Mouse (Mus musculus) limb, embryonic 15.5 days (tissue): ENCODE data around the gene Klhdc9. TPM values are rescaled to one million over a fixed set of nuclear protein-coding genes. Genes with fewer than 3 reads are reported as not detected.
A peak's percentile ranks its signal among the peaks of the same experiment; 100 is the strongest.

ENCODE experiments used
- ATAC-seq: fragments of 200-750 bp; cut with Nextera tagmentation; 2 replicates; pipeline ENCODE4 v1.8.0; 2017; ENCODE audit warnings: low read depth, moderate TSS enrichment; ENCODE audit not compliant: insufficient number of reproducible peaks, low FRiP score, low TSS enrichment
- H3K27ac ChIP-seq: fragments of 300-500 bp; sonication (generic); 2 replicates; pipeline ENCODE4 v1.5.1; 2015; ENCODE audit warnings: moderate library complexity, mild to moderate bottlenecking, inconsistent platforms
- H3K27me3 ChIP-seq: fragments of 300-500 bp; sonication (generic); 2 replicates; pipeline ENCODE4 v1.6.1; 2015; ENCODE audit warnings: inconsistent platforms
- H3K36me3 ChIP-seq: fragments of 300-500 bp; sonication (generic); 2 replicates; pipeline ENCODE4 v1.6.1; 2015; ENCODE audit warnings: inconsistent platforms
- H3K4me1 ChIP-seq: fragments of 300-500 bp; sonication (generic); 2 replicates; pipeline ENCODE4 v1.6.1; 2015; ENCODE audit warnings: inconsistent platforms
- H3K4me2 ChIP-seq: fragments of 300-500 bp; sonication (generic); 2 replicates; pipeline ENCODE4 v1.6.1; 2015; ENCODE audit warnings: mild to moderate bottlenecking, inconsistent platforms
- H3K4me3 ChIP-seq: fragments of 300-500 bp; sonication (generic); 2 replicates; pipeline ENCODE4 v1.5.1; 2015; ENCODE audit warnings: mild to moderate bottlenecking, inconsistent platforms
- H3K9ac ChIP-seq: fragments of 300-500 bp; sonication (generic); 2 replicates; pipeline ENCODE4 v1.6.1; 2015; ENCODE audit warnings: inconsistent platforms
- H3K9me3 ChIP-seq: fragments of 300-500 bp; sonication (generic); 2 replicates; pipeline ENCODE4 v1.6.1; 2016; ENCODE audit warnings: inconsistent platforms
- WGBS: fragments of 180-500 bp; shearing (Covaris S2); methylation state at CpG from one replicate; pipeline ENCODE4 v1.1.7; 2015; 5-methylcytosine and 5-hydroxymethylcytosine counted together
- polyA plus RNA-seq: library from polyadenylated mRNA; unstranded; fragments of >200 nt; fragmentation: Nextera tagmentation; extraction: Ambion mirVana; gene quantifications from 2 replicates; pipeline ENCODE4 v1.2.1, GENCODE M21; 2015

Gene Klhdc9
- polyA plus RNA-seq, 1 experiment from 2014 or later = 1.5 TPM

DNA sequence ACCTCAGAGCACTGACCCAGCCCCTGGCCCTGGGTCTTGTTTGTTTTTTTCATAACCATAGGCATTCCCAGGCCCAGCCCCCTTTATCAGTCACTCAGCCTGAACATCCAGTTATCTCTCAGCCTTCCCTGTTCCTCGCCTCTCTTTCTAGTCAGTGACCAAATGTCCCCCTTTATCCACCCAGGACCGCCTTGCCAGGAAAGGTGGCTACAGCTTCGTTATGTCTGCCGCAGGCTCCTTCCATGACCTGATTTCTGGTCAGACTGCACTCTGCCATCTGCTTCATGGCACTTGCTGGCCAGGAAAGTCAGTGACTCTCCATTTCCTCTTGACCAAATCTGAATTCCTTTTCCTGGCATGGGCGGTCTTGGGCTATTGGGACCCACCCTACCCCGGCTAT is 17.7 kb upstream of the Klhdc9 start:
- peaks cover 39% of the 10 kb centered on the region for H3K27me3 ChIP-seq
- 85% methylated on average over 6 of the region's 6 CpGs for WGBS
- no peak for ATAC-seq

DNA sequence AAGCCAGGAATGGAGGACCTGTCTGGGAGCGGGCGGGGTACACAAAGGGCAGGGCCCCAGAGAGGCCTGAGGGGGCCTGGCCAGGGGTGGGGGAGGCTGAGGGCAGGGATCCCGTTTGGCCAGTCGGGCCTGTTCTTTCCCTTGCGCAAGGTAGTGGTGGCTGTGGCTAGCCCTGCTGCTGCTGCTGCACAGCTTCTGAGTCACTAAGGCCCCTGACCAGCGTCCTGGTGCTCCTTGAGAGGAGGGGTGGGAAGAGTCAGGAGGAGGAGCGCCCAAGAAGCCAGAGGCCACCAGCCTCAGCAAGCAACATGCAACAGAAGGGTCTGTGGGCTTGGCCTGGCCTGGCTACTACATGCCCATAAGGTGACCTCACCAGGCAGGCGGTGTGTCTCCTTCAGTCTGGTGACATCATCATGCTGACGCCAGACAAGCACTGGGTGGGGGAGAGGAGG is 15.1 kb upstream of the Klhdc9 start:
- Histone ChIP-seq H3K4me2 (no peak overlapping the region), H3K27ac (0 out of 2 replicates have a peak overlapping the region, but pooled peaks have one; percentile 13), H3K4me3 (no peak overlapping the region), H3K9me3 (no peaks in the 10 kb centered on the region), H3K9ac (no peak overlapping the region), H3K27me3 (peaks cover 41% of the 10 kb centered on the region), H3K36me3 (no peaks in the 10 kb centered on the region), H3K4me1 (peaks cover 26% of the 10 kb centered on the region)
- ATAC-seq = no peak
- WGBS = 44% methylated on average over 9 of the region's 9 CpGs

More for the DNA sequence above, 17.7 kb upstream of the Klhdc9 start:
- Histone ChIP-seq H3K9me3 (no peaks in the 10 kb centered on the region), H3K4me2 (no peak overlapping the region), H3K4me1 (peaks cover 22% of the 10 kb centered on the region), H3K36me3 (no peaks in the 10 kb centered on the region), H3K4me3 (no peak overlapping the region), H3K9ac (no peak overlapping the region), H3K27ac (no peak overlapping the region)

DNA sequence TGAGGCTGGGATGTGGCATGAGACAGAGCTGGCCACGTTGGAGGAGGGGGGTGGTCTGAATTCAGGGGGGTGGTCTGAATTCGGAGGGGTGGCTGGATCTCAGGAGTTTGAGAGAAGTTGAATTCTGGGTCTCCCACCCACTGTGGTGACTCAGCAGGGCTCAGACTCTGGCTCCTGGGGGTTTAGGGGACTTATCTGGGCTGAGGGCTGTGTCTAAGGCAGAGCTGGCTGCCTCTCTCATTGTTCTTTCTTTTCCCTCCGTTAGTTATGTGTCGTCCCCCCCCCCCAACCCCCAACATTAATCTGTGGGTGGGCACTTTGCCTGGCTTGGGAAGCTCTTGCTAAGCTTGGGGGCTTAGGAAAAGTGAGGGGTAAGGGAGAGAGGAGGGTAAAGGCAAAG is 13.3 kb upstream of the Klhdc9 start:
- Histone ChIP-seq H3K4me1 (peaks cover 18% of the 10 kb centered on the region; the same call in 1 of the 2 replicates), H3K36me3 (no peaks in the 10 kb centered on the region), H3K4me2 (peak overlapping the region; percentile 17; the same call in 1 of the 2 replicates), H3K27me3 (peaks cover 36% of the 10 kb centered on the region), H3K9ac (no peak overlapping the region), H3K4me3 (peak overlapping the region; percentile 8; the same call in 1 of the 2 replicates), H3K27ac (peak overlapping the region; percentile 43; the same call in 1 of the 2 replicates), H3K9me3 (no peaks in the 10 kb centered on the region)
- ATAC-seq = no peak
- 5% methylated on average over 4 of the region's 4 CpGs for WGBS

DNA sequence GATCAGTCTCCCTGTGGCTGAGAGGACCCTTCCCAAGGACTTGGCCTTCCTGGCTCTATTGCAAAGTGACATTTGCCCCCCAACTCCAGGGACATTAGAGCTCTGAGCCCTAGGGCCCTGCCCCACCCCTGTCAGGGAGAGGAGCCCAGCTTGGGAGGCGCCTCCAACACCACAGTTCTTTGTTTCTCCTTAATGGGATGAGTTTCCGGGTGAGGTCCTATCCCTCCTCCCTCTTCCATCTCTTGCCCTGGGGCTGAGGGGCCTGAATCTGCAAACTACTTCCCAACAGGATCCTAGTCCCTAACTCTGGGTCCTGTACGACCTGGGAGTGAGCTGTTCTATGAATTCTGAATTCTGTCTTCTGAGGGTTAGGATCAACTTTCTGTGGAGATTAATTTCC is 12.3 kb upstream of the Klhdc9 start:
- Histone ChIP-seq H3K9ac (no peak overlapping the region), H3K4me3 (peak overlapping the region; percentile 26; the same call in 1 of the 2 replicates), H3K9me3 (no peaks in the 10 kb centered on the region), H3K4me1 (peaks cover 18% of the 10 kb centered on the region; the same call in 1 of the 2 replicates), H3K27ac (peak overlapping the region; percentile 43; the same call in 1 of the 2 replicates), H3K36me3 (no peaks in the 10 kb centered on the region), H3K27me3 (peaks cover 31% of the 10 kb centered on the region), H3K4me2 (0 out of 2 replicates have a peak overlapping the region, but pooled peaks have one; percentile 14)
- 54% methylated on average over 3 of the region's 3 CpGs for WGBS
- no peak for ATAC-seq

DNA sequence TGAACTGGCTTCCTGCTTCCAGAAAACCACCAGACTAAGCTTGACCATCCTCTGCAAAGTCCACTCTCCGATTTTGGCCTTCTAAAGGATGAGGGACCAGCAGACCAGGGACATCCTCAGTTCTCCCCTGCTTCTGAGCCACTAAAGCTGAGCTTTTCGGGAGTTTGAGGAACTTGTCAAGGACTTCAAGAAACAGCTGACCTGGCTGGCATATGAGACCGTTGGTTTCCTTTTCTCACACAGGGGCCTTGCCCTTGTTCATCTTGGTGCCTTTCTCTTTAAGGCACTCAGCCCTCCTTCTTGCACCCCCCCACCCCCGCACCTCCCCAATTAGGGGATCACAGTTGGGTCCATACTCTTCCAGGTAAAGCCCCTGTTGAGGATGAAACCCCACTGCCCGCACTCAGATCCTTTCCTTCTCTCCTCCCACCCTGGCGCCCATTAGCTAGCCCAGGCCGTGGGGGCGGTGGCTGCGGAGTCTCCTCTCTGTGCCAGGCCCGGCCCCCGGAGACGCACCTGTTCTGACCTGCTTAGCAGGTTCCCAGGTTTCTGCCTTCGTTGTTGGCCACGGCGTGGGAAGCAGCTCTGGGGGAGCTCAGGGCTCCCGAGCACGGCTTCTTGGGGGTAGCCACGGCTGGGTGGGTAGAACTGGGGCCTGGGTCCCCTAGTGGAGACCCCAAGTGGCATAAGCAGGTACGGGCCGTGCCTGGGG is 9.4 kb upstream of the Klhdc9 start, which contains the start of gene Nectin4:
Gene Nectin4, plus strand, starts transcription at position 255 of the 712 bp plus-strand sequence.
- no peaks in the 10 kb centered on the region for H3K9me3 ChIP-seq
- peaks cover 12% of the 10 kb centered on the region; the same call in 1 of the 2 replicates for H3K4me1 ChIP-seq
- WGBS = 36% methylated on average over 20 of the region's 20 CpGs
- H3K27me3 ChIP-seq = peaks cover 41% of the 10 kb centered on the region
- peak within 1 kb of the TSS; percentile 26 for H3K4me3 ChIP-seq
- peak within 1 kb of the TSS; percentile 17 for H3K4me2 ChIP-seq
- no peak for ATAC-seq
- H3K36me3 ChIP-seq = no peaks in the 10 kb centered on the region
- H3K27ac ChIP-seq = peak within 1 kb of the TSS; percentile 54; the same call in 1 of the 2 replicates
- no peak within 1 kb of the TSS for H3K9ac ChIP-seq

DNA sequence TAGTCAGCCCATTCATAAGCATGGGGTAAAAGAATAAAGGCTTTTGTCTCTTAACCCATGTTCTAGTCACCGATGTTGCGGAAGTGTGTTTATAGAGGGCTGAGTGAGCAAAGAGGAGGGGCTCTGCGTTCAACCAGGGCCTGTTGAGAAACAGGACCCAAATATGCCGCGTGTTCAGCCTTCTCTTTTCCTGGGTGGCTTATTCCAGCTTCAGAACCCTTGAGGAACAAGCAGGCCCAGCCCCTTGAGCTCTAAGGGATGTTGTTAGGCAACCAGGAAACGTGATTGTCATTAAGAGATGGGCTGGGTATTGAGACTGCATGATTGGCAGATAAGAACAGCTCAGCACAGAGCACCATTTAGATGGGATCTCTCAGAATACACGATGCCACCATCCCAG is 5.3 kb upstream of the Klhdc9 start:
- Histone ChIP-seq H3K9ac (no peak overlapping the region), H3K36me3 (no peaks in the 10 kb centered on the region), H3K27me3 (peaks cover 28% of the 10 kb centered on the region), H3K4me2 (no peak overlapping the region), H3K27ac (no peak overlapping the region), H3K4me1 (peaks cover 9% of the 10 kb centered on the region), H3K9me3 (no peaks in the 10 kb centered on the region), H3K4me3 (no peak overlapping the region)
- WGBS = 66% methylated on average over 7 of the region's 7 CpGs
- ATAC-seq = no peak

DNA sequence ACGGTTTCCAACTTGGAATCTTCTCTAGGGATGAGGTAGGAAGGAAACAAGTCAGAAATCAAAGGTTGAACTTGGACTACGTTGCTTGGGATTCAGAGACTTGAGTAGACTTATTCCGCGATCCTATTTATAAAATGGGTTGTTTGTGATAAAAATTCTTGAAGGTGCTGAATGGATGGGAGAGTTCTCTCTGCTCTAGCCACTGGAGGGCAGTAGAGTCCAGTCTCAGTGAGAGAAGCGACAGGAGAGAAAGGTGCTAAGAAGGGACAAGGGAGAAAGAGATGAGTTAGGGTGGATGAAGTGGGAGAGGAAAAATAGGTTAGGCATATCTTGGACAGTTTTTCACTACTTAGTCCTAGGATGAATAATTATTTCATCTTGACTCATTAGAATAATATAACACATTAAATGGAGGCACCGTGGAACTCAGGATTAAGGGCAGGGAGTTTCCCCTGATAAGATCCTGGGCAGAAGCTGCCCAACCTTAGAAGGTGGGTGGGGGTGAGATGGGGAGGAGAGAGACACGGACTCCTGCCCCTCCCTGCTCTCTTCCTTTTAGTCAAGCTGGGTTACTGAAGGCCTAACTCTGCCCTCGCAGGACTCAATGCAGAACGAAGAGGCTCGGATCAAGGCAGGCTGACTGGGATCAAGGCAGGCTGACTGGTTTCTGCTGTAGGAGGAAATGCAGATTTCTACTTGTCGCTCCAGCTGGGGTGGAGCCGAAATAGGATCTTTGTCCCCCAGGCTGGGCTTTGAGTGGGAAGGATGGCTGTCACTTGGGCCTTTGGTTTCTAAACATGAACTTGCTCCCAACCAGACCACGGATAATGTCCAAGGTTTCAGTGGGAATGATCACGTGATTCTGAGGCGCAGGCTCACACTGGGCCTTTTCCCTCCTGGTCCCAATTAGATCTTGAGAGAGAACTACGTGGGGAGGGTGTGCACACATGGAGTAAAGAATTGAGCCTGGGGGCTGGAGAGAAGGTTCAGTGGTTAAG is 807 bp upstream of the Klhdc9 start:
- peaks cover 22% of the 10 kb centered on the region for H3K36me3 ChIP-seq
- peak overlapping the region; percentile 75 for H3K27ac ChIP-seq
- WGBS = 23% methylated on average over 16 of the region's 16 CpGs
- ATAC-seq = no peak
- H3K4me2 ChIP-seq = peak overlapping the region; percentile 68
- H3K4me1 ChIP-seq = peaks cover 20% of the 10 kb centered on the region
- H3K4me3 ChIP-seq = peak overlapping the region; percentile 52
- H3K9me3 ChIP-seq = no peaks in the 10 kb centered on the region
- H3K27me3 ChIP-seq = peaks cover 12% of the 10 kb centered on the region; the same call in 1 of the 2 replicates
- H3K9ac ChIP-seq = peak overlapping the region; percentile 44

DNA sequence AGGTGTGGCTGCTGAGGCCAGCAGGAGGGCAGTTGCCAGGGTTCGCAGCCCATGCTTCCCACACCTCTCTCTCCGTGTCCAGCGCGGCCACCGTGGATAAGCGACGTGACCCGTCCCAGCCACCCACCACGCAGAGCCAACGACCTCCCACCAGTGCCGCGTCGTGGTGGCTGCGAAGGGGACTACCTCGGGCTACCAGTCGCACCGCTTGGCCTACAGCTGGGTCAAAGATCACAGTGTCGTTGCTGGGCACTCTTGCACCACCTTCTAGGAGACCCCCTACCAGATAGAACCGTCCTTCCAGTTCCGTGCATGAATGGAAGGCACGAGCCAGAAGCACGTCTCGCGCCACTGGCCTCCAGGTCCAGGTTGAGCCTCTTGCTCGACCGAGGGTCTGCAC is 345 bp downstream of the Klhdc9 start:
- peak overlapping the region; percentile 75; the same call in 1 of the 2 replicates for H3K27ac ChIP-seq
- peak; percentile 20; the same call in 1 of the 2 replicates for ATAC-seq

DNA sequence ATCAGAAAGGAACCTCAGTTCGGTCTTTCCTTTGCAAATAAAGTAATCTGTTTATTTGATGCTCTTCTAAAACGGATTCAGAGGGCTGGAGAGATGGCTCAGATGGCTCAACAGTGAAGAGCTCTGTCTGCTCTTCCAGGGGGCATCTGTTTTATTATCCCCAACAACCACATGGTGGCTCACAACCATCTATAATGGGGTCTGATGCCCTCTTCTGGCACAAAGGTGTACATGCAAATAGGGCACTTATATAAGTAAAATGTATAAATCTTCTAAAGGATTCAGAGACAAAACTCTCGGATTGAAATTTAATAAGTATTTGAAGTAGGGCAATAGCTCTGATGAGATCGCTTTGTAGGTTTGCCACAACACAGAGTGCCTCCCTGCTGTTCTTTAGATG is 2.2 kb downstream of the Klhdc9 start:
- 71% methylated on average over 4 of the region's 4 CpGs for WGBS
- H3K4me3 ChIP-seq = no peak overlapping the region
- no peak overlapping the region for H3K27ac ChIP-seq
- no peak overlapping the region for H3K4me2 ChIP-seq
- no peaks in the 10 kb centered on the region for H3K9me3 ChIP-seq
- H3K27me3 ChIP-seq = no peaks in the 10 kb centered on the region
- H3K36me3 ChIP-seq = peaks cover 24% of the 10 kb centered on the region
- peaks cover 20% of the 10 kb centered on the region for H3K4me1 ChIP-seq
- H3K9ac ChIP-seq = no peak overlapping the region
- no peak for ATAC-seq

More for the DNA sequence above, 345 bp downstream of the Klhdc9 start:
- Histone ChIP-seq H3K4me3 (peak overlapping the region; percentile 52), H3K36me3 (peaks cover 24% of the 10 kb centered on the region), H3K27me3 (peaks cover 2% of the 10 kb centered on the region; the same call in 1 of the 2 replicates), H3K4me1 (peaks cover 20% of the 10 kb centered on the region), H3K9ac (peak overlapping the region; percentile 52), H3K4me2 (peak overlapping the region; percentile 68), H3K9me3 (no peaks in the 10 kb centered on the region)
- WGBS = 8% methylated on average over 26 of the region's 26 CpGs

DNA sequence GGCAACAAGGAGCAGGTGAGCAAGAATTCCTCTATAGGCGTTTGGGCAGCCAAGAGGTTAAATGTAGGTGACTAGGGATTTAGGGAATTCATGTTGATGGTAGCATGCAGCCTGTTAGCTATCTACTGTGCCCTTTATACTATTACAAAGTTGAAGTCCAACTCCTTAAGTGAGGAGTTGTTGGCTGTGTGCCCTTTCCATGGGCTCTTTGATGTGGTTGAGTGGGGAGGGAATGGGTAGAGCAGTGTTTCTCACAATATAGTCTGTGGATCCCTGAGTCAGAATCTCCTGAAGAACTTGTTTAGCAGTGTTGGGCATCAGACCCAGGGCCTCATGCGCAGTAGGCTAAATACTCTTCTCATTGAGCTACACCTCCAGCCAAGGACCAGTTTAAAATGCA is 3.8 kb downstream of the Klhdc9 start:
- Histone ChIP-seq H3K9ac (no peak overlapping the region), H3K4me2 (no peak overlapping the region), H3K36me3 (peaks cover 24% of the 10 kb centered on the region), H3K4me1 (peaks cover 15% of the 10 kb centered on the region), H3K4me3 (no peak overlapping the region), H3K27ac (no peak overlapping the region), H3K9me3 (no peaks in the 10 kb centered on the region), H3K27me3 (no peaks in the 10 kb centered on the region)
- WGBS = 84% methylated on average over 2 of the region's 2 CpGs
- no peak for ATAC-seq

DNA sequence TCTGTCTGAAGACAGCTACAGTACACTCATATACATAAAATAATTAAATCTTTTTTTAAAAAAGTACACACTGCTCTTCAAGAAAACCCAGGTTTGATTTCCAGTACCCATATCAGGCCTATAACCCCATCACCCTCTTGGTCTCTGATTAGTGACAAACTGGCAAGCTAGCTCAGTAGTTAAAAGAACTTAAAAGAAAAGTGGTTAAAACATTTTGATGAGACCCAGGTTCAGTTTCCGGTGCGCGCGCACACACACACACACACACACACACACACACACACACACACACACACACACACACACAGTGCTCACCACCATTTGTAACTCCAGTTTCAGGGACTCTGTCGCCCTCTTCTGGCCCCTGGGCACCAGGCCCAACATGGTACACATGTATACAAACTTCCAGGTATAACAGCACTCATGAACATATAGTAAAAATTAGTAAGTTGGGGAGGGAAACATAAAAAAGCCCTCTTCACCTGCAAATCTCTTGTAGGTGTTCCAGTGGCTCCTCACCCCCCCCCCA is 4.7 kb downstream of the Klhdc9 start:
- H3K36me3 ChIP-seq = peaks cover 24% of the 10 kb centered on the region
- H3K27me3 ChIP-seq = no peaks in the 10 kb centered on the region

More for the DNA sequence above, 4.7 kb downstream of the Klhdc9 start:
- no peaks in the 10 kb centered on the region for H3K9me3 ChIP-seq
- H3K27ac ChIP-seq = no peak overlapping the region
- 74% methylated on average over 5 of the region's 5 CpGs for WGBS
- no peak for ATAC-seq
- H3K4me2 ChIP-seq = no peak overlapping the region
- peaks cover 10% of the 10 kb centered on the region for H3K4me1 ChIP-seq
- H3K4me3 ChIP-seq = no peak overlapping the region
- H3K9ac ChIP-seq = no peak overlapping the region
